Mouse (Mus musculus): ENCODE measurements around the gene Ppfia3. TPM values are rescaled to one million over a fixed set of nuclear protein-coding genes. Genes with fewer than 3 reads are reported as not detected.

The Ppfia3 gene
- total RNA-seq, 2 experiments from 2014 or later, result 0.69 to 0.78 TPM

Other genes starting within 250 kb of the Ppfia3 start
- 100 to 1,000 TPM; 599 to 696 TPM for gene Rps11, start 242.6 kb downstream of the Ppfia3 start, total RNA-seq (2021)
- 100 to 1,000 TPM; 742 to 866 TPM for gene Rpl13a, start 238.3 kb downstream of the Ppfia3 start, total RNA-seq (2021)
- not detected for gene Gm45713, start 230.8 kb downstream of the Ppfia3 start, total RNA-seq (2021)
- 1 to 10 TPM; 1.9 to 2.5 TPM for gene Flt3l, start 230.6 kb downstream of the Ppfia3 start, total RNA-seq (2021)
- 10 to 100 TPM; 40.0 to 42.4 TPM for gene Pih1d1, start 212.7 kb downstream of the Ppfia3 start, total RNA-seq (2021)
- 10 to 100 TPM; 21.4 to 23.2 TPM for gene Aldh16a1, start 212.4 kb downstream of the Ppfia3 start, total RNA-seq (2021)
- 1 to 10 TPM; 3.6 to 4.3 TPM for gene Slc17a7, start 203.1 kb downstream of the Ppfia3 start, total RNA-seq (2021)
- gene Gfy, start 187.4 kb downstream of the Ppfia3 start, total RNA-seq (2021), result under 1 TPM; 0.16 to 0.23 TPM
- gene Pth2, start 186.0 kb downstream of the Ppfia3 start, total RNA-seq (2021), result not detected
- gene Ccdc155, start 162.1 kb downstream of the Ppfia3 start, total RNA-seq (2021), result 1 to 10 TPM; 2.1 to 2.6 TPM
- not detected for gene Dkkl1, start 154.9 kb downstream of the Ppfia3 start, total RNA-seq (2021)
- gene Tead2, start 151.3 kb downstream of the Ppfia3 start, total RNA-seq (2021), result 10 to 100 TPM in 1 of 2 experiments, 1 to 10 TPM in 1; 7.1 to 10.9 TPM
- 1 to 10 TPM; 1.4 to 1.5 TPM for gene Cd37, start 127.9 kb downstream of the Ppfia3 start, total RNA-seq (2021)
- gene Slc6a16, start 125.9 kb downstream of the Ppfia3 start, total RNA-seq (2021), result not detected
- not detected for gene Slc6a21, start 89.5 kb downstream of the Ppfia3 start, total RNA-seq (2021)
- gene Trpm4, start 33.2 kb downstream of the Ppfia3 start, total RNA-seq (2021), result 10 to 100 TPM; 23.5 to 24.5 TPM
- gene Hrc, start 31.7 kb downstream of the Ppfia3 start, total RNA-seq (2021), result 100 to 1,000 TPM; 711 to 744 TPM
- gene Lin7b, start 3.6 kb upstream of the Ppfia3 start, total RNA-seq (2021), result 1 to 10 TPM in 1 of 2 experiments, under 1 TPM in 1; 0.49 to 1.6 TPM
- gene Snrnp70, start 28.7 kb upstream of the Ppfia3 start, total RNA-seq (2021), result 10 to 100 TPM; 90.1 to 93.1 TPM
- gene Kcna7, start 38.6 kb upstream of the Ppfia3 start, total RNA-seq (2021), result 10 to 100 TPM; 39.6 to 44.1 TPM
- 1 to 10 TPM; 2.3 to 2.6 TPM for gene Ntf5, start 46.7 kb upstream of the Ppfia3 start, total RNA-seq (2021)
- gene Lhb, start 53.8 kb upstream of the Ppfia3 start, total RNA-seq (2021), result under 1 TPM in 1 of 2 experiments, not detected in 1; 0.35 TPM
- 100 to 1,000 TPM; 167 to 213 TPM for gene Gys1, start 67.8 kb upstream of the Ppfia3 start, total RNA-seq (2021)
- gene Ruvbl2, start 71.1 kb upstream of the Ppfia3 start, total RNA-seq (2021), result 10 to 100 TPM; 20.3 to 23.7 TPM
- gene Ftl1, start 92.9 kb upstream of the Ppfia3 start, total RNA-seq (2021), result 100 to 1,000 TPM; 119 to 132 TPM
- 10 to 100 TPM; 20.1 to 22.4 TPM for gene Bax, start 99.9 kb upstream of the Ppfia3 start, total RNA-seq (2021)
- not detected for gene Tulp2, start 114.9 kb upstream of the Ppfia3 start, total RNA-seq (2021)
- gene Gm45808, start 119.8 kb upstream of the Ppfia3 start, total RNA-seq (2021), result 1 to 10 TPM; 6.0 to 6.2 TPM
- gene Dhdh, start 121.8 kb upstream of the Ppfia3 start, total RNA-seq (2021), result 10 to 100 TPM in 1 of 2 experiments, 1 to 10 TPM in 1; 9.4 to 10.5 TPM
- 100 to 1,000 TPM; 100 TPM for gene Nucb1, start 143.4 kb upstream of the Ppfia3 start, total RNA-seq (2021)
- gene Ppp1r15a, start 159.2 kb upstream of the Ppfia3 start, total RNA-seq (2021), result 10 to 100 TPM; 13.1 to 18.4 TPM
- 10 to 100 TPM in 1 of 2 experiments, 1 to 10 TPM in 1; 6.8 to 14.8 TPM for gene Plekha4, start 159.3 kb upstream of the Ppfia3 start, total RNA-seq (2021)
- 1 to 10 TPM; 1.7 to 2.3 TPM for gene Hsd17b14, start 187.9 kb upstream of the Ppfia3 start, total RNA-seq (2021)
- gene Bcat2, start 203.1 kb upstream of the Ppfia3 start, total RNA-seq (2021), result 10 to 100 TPM; 37.2 to 37.8 TPM
- gene Fgf21, start 248.5 kb upstream of the Ppfia3 start, total RNA-seq (2021), result not detected